Mouse (Mus musculus): ENCODE data around the gene Gm38431. TPM values are rescaled to one million over a fixed set of nuclear protein-coding genes. Genes with fewer than 3 reads are reported as not detected.

Gene Gm38431
- total RNA-seq, 4 experiments from 2014 or later = 2.7 to 5.4 (median 4.0) TPM

GRCm38 (mm10) chr9:21018600-21018999 is 73.2 kb downstream of the Gm38431 start:
- no peak for DNase-seq (ENCODE audit: low spot score in 2 of 2)

Small RNA genes within 50 kb of the gene (microRNA-seq; reads per million reads assigned to microRNA genes)
- 0.25 to 0.32 reads per million in 2 experiments for gene Mir1900
- gene Mir7082 = 0.96 to 1.0 reads per million in 2 experiments

Other genes with a start within 250 kb of the Gm38431 start
- gene A230050P20Rik, start 223.4 kb downstream of the Gm38431 start, total RNA-seq (2022) = 10 to 100 TPM; 83.6 to 95.7 (median 90.0) TPM
- 1 to 10 TPM; 6.8 to 8.9 (median 8.5) TPM for gene Angptl6, start 212.3 kb downstream of the Gm38431 start, total RNA-seq (2022)
- 10 to 100 TPM; 21.8 to 28.1 (median 24.6) TPM for gene Ppan, start 203.8 kb downstream of the Gm38431 start, total RNA-seq (2022)
- 100 to 1,000 TPM; 118 to 139 (median 131) TPM for gene Eif3g, start 193.4 kb downstream of the Gm38431 start, total RNA-seq (2022)
- 10 to 100 TPM; 32.9 to 38.4 (median 35.2) TPM for gene Dnmt1, start 132.1 kb downstream of the Gm38431 start, total RNA-seq (2022)
- 1 to 10 TPM; 1.3 to 4.4 (median 3.7) TPM for gene S1pr2, start 115.2 kb downstream of the Gm38431 start, total RNA-seq (2022)
- gene Mrpl4, start 89.3 kb downstream of the Gm38431 start, total RNA-seq (2022) = 10 to 100 TPM; 60.1 to 65.7 (median 61.0) TPM
- gene Icam1, start 76.0 kb downstream of the Gm38431 start, total RNA-seq (2022) = 1 to 10 TPM; 2.8 to 9.8 (median 6.3) TPM
- gene Icam4, start 62.6 kb downstream of the Gm38431 start, total RNA-seq (2022) = 1 to 10 TPM in 3 of 4 experiments, under 1 TPM in 1; 0.49 to 1.8 (median 1.4) TPM
- 100 to 1,000 TPM; 302 to 315 (median 304) TPM for gene Icam5, start 59.9 kb downstream of the Gm38431 start, total RNA-seq (2022)
- gene Zglp1, start 24.9 kb downstream of the Gm38431 start, total RNA-seq (2022) = 1 to 10 TPM in 1 of 4 experiments, under 1 TPM in 1, not detected in 2; 0.87 to 1.1 TPM
- gene Gm49373, start 18.9 kb downstream of the Gm38431 start, total RNA-seq (2022) = 1 to 10 TPM; 1.2 to 2.3 (median 2.2) TPM
- 10 to 100 TPM; 47.3 to 69.6 (median 59.3) TPM for gene Fdx1l, start 18.4 kb downstream of the Gm38431 start, total RNA-seq (2022)
- 10 to 100 TPM; 26.7 to 35.4 (median 31.6) TPM for gene Raver1, start within 50 bp of the Gm38431 start, total RNA-seq (2022)
- gene Tyk2, start 39.2 kb upstream of the Gm38431 start, total RNA-seq (2022) = 10 to 100 TPM; 17.1 to 20.7 (median 18.7) TPM
- gene Cdc37, start 58.0 kb upstream of the Gm38431 start, total RNA-seq (2022) = 100 to 1,000 TPM; 116 to 151 (median 131) TPM
- 10 to 100 TPM; 86.6 to 99.1 (median 93.6) TPM for gene Pde4a, start 73.7 kb upstream of the Gm38431 start, total RNA-seq (2022)
- 10 to 100 TPM; 52.8 to 60.0 (median 56.6) TPM for gene Keap1, start 147.4 kb upstream of the Gm38431 start, total RNA-seq (2022)
- gene S1pr5, start 156.4 kb upstream of the Gm38431 start, total RNA-seq (2022) = 10 to 100 TPM; 11.3 to 19.1 (median 14.6) TPM
- 10 to 100 TPM; 37.3 to 45.0 (median 38.1) TPM for gene Atg4d, start 173.3 kb upstream of the Gm38431 start, total RNA-seq (2022)
- 10 to 100 TPM; 43.2 to 48.9 (median 44.5) TPM for gene Kri1, start 196.0 kb upstream of the Gm38431 start, total RNA-seq (2022)
- 10 to 100 TPM; 48.8 to 61.6 (median 55.9) TPM for gene Cdkn2d, start 199.4 kb upstream of the Gm38431 start, total RNA-seq (2022)
- 1 to 10 TPM in 3 of 4 experiments, under 1 TPM in 1; 0.35 to 2.0 (median 1.6) TPM for gene Ap1m2, start 220.3 kb upstream of the Gm38431 start, total RNA-seq (2022)
- gene Slc44a2, start 228.7 kb upstream of the Gm38431 start, total RNA-seq (2022) = 10 to 100 TPM; 55.2 to 74.2 (median 64.7) TPM